Mouse (Mus musculus) mammary gland, adult 2 months (tissue): ENCODE measurements around the gene Ung. TPM values are rescaled to one million over a fixed set of nuclear protein-coding genes. Genes with fewer than 3 reads are reported as not detected.

Experiments
- polyA plus RNA-seq: library from polyadenylated mRNA; depleted of rRNA; stranded (reverse); fragments of >200 nt; gene quantifications from 2 replicates; pipeline ENCODE4 v1.2.3, GENCODE M21; 2012; ENCODE audit warnings: low replicate concordance; rRNA removed

Ung gene
- polyA plus RNA-seq, result 5.1 and 7.2 TPM in 2 replicates

DNA sequence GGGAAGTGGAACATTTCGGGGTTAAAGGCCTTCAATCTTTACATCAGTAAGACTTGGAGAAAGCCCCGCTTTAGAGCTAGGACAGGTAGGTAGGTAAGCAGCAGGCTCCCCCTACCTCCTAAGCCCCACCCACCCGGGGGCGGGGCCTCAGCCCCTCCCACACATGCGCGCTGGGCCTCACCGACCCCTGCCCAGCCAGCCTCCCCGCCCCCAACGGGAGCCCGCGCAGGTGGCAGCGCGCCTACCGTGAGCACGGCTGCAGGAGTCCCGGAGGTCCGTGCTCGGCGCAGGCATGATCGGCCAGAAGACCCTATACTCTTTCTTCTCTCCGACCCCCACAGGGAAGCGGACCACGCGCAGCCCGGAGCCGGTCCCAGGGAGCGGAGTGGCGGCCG, at the start of gene Ung:
TSS of gene Ung (plus strand) at position 176 of the 395 bp plus-strand sequence.

DNA sequence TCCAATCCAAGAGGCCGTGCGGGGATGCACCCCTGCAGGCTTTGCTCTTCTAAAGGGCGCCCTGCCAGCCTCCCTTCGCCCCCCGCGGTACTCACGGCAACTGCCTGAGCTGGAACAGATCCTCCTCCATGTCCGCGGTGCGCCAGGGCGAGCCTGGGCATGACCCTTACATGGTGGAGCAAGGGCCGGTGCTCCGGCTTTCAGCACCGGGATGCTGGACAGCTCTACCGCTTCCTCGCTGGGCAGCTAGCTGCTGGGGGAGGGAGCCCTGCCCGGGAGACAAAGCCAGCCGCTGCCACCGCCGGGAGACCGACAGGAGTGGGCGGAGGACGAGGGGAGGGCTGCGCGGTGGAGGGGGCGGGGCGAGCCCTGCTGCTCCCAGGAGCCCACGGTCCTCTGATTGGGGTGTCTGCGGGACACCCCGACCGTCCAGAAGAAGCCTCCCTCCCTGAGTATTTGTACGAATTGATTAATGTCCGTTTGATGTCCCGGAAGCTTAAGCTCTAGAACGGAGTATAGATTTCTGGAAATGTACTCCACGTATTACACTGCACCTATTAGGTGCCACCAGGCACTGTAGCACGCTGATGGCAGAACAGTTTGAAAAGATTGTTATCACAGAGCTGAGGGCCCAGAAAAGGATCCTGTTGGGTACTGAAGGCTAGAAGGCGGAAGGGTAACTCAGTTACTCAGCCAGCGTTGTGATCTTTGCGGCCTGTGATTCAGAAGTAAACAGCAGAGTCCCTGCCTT, 39.0 kb upstream of the Ung start, which contains the start of gene Svop:
TSS of gene Svop (minus strand) at position 514 of the 751 bp plus-strand sequence.

DNA sequence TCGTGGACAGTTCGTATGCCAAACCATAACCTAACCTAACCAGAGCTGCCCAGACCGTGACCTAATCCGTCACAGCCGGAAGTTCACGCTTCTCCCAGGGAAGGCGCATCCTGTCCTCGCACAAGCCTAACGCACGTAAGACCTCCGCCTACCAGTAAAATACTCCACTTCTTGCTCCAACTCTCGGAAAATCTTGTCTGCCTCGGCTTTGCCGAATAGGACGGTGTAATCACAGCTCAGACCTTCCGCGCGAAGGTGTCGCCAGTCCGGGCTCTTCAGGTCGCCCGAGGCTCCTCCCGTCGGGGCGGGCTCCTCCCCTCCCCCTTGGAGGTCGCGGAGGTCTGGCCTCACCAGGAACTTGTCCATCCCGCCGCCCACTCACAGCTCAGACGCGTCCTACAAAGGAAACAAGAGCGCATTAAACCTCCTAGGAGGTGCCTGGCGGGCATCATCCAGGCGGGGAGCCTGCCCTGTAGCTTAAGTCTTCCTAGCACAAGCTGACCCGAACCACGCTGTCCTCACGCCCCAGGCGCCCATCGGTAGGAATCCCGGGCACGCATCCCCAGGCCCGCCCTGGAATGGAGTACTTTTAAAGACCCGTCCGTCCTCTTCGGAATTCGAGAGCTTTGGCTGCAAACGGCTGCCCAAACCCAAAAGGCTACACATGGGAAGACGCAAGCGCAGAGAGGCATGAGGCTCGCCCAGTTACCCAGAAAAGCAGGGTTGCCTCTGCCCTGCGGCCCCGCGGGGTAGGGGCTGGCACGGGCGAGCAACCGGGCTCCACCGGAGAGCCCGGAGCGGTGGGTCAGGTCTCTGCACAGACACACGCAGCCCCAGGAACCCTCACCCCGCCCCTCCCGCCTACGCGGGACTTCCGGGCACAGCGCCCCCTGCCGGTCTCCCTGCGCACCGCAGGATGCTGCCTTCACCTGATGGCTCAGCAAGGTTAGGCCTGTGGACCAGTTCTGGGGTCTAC, 2.5 kb upstream of the Ung start, which contains the start of gene Alkbh2:
TSS of gene Alkbh2 (minus strand) at position 845 of the 976 bp plus-strand sequence.

DNA sequence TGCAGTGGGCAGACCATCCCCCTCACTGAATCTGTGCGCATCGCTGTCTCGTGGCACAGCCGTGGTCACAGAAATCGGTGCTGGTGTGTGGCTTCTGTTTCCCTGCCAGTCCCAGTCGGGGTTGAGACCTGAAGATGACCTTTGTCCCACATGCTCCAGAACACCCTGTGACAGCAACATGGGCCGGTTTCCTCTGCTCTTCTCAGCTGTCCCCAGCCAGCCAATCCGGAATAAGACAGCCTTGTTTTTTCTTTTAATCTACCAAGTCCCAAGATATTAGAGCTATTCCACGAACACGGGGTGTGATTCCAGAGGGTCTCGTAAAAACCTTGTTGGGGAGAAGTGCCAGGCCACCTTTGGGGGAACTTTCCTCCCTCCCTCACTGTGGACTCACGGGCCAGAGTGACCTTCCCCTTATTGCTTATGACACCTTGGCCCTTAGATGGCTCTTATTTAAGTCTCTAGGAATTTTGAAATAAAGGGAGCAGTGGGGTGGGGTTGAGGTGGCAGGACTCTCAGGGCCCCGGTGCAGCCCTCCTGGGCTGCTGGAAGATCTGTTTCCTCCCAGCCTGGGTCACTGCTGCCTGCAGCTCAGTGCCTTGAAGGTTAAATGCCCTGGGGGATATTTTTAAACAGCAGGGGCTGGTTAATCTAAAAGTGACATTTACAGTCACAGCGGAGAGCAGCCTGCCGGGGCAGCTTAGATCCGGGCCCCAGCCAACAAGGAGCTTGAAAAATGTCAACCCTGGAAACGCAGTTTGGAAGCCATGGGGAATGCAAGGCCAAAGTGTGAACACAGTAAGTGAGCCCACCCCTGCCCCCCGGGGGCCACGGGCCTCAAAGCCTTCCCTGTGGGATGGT, 16.1 kb downstream of the Ung start, which contains the start of gene Acacb:
TSS of gene Acacb (plus strand) at position 508 of the 861 bp plus-strand sequence.

Other genes starting within 250 kb of the Ung start
- gene Coro1c, start 221.6 kb upstream of the Ung start, polyA plus RNA-seq, result 51.9 and 57.4 TPM in 2 replicates
- 16.9 and 20.0 TPM in 2 replicates for gene Ssh1, start 136.5 kb upstream of the Ung start, polyA plus RNA-seq
- gene Dao, start 126.7 kb upstream of the Ung start, polyA plus RNA-seq, result 0.16 and 0.19 TPM in 2 replicates
- 19.7 and 25.0 TPM in 2 replicates for gene Usp30, start 64.9 kb upstream of the Ung start, polyA plus RNA-seq
- not detected in 2 replicates for gene Svop, start 38.8 kb upstream of the Ung start, polyA plus RNA-seq
- gene Alkbh2, start 2.2 kb upstream of the Ung start, polyA plus RNA-seq, result 9.5 and 12.1 TPM in 2 replicates
- 131 and 132 TPM in 2 replicates for gene Acacb, start 16.1 kb downstream of the Ung start, polyA plus RNA-seq
- not detected in 2 replicates for gene Foxn4, start 143.4 kb downstream of the Ung start, polyA plus RNA-seq
- 0.26 and 0.29 TPM in 2 replicates for gene Myo1h, start 158.8 kb downstream of the Ung start, polyA plus RNA-seq